Mouse (Mus musculus) E14TG2a.4 (cell line): ENCODE data around the gene Relch.

Experiments used
- CTCF ChIP-seq: conservative IDR thresholded peaks from 2 replicates; pipeline ENCODE4 v1.5.1; 2014; ENCODE audit warnings: low read length
- NANOG ChIP-seq: IDR thresholded peaks from 2 replicates; pipeline ENCODE4 v1.6.1; 2014; ENCODE audit warnings: borderline replicate concordance, low read length, mixed read lengths

GRCm38 (mm10) chr1:105653981-105654380 is 9.7 kb upstream of the Relch start:
- TF ChIP-seq CTCF: no peak
- TF ChIP-seq NANOG: no peak
